Mouse (Mus musculus): Measurements from ENCODE around the gene Kncn. TPM values are rescaled to one million over a fixed set of nuclear protein-coding genes. Genes with fewer than 3 reads are reported as not detected.

Gene Kncn
- total RNA-seq, 2 experiments from 2014 or later, result 0.22 TPM; not detected in 1

DNA sequence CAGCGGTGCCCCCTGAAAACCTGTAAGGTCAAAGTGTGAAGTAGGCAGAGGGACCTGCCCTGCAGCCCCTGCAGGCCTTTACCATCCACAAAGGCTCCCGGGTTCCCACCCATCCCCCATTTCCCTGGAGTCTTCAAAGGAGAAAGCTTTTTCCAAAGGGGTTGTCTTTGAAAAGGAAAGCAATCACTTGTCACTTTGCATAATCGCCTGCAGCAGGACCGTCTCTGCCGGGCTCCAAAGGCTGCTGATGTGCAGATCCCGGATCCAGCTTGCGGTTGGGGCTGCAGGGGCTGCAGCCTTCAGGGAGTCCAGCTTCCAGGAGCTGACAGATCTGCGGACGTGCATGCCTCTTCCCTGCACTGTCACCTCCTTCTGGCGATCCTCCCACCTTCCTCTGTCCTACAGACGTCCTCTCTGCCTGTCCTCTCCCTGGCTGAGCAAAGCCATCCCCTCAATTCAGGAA lies 6.0 kb upstream of the Kncn start:
- no peak for DNase-seq (ENCODE audit: extremely low spot score in 1 of 2, low spot score in 1 of 2)

DNA sequence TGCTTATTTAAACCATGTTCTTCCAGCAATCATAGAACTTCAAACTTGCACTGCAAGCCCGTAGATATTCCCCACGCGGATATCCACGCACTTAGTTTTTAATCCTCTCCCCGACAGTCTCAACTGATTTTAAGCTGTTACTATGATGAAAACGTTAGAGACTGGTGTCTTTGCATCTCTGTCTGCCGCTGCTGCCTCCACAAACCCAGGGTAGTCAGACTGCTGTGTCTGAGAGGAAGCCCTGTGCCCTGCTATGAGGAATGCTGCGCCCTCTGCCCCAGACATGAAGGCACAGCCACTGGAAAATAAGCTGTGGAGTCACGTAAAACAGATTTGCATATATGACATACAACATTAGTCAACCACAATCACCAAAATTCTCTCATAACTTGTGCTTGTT lies 5.4 kb upstream of the Kncn start:
- DNase-seq (ENCODE audit: extremely low spot score in 1 of 2, low spot score in 1 of 2), result no peak

DNA sequence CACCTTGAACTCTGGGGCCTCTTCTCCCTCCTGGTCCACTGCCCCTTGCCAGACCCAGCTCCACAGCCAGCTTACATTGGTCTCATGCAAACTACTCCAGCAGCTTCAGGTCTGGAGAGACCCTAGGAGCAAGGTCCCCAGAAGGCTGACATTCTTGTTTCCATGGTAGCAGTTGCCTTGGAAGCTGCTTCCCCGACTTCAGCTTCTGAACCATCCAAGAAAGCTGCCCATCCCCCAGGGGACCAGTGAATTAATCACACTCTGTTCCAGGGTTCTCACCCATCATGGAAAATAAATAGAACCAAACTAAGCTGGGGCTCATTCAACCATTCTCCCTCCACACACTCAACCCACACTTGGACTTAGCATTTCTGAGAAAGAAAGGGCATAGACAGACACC lies 3.0 kb upstream of the Kncn start:
- peak in 1 of 2 experiments; percentile 31 for DNase-seq (ENCODE audit: extremely low spot score in 1 of 2, low spot score in 1 of 2)

- no peak for DNase-seq (ENCODE audit: extremely low spot score in 1 of 2, low spot score in 1 of 2)
Observed at GRCm38 (mm10) chr4:115882195-115882594, 2.0 kb upstream of the Kncn start.

DNA sequence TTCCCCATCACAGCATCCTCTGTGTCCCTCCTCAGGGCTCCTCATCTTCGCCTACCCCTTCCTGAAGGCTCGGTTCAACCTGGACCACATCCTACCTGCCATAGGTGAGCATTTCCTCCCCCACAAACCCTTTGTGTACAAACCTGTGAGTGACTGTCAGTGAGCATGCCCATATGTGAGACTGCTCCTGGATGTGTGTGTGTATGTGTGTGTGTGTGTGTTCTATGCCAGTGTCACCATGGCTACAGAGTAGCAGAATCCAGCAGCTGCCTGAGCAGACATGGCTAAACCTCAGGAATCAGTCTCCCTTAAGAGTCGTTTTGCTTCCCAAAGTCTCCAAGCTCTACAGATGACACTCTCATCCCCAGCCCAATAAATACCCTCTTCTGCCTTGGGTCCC lies 1.6 kb downstream of the Kncn start:
- no peak for DNase-seq (ENCODE audit: extremely low spot score in 1 of 2, low spot score in 1 of 2)

GRCm38 (mm10) chr4:115886875-115887274 lies 2.7 kb downstream of the Kncn start:
- DNase-seq (ENCODE audit: extremely low spot score in 1 of 2, low spot score in 1 of 2), result no peak

GRCm38 (mm10) chr4:115890066-115890465 lies 5.9 kb downstream of the Kncn start:
- DNase-seq (ENCODE audit: extremely low spot score in 1 of 2, low spot score in 1 of 2), result no peak

DNA sequence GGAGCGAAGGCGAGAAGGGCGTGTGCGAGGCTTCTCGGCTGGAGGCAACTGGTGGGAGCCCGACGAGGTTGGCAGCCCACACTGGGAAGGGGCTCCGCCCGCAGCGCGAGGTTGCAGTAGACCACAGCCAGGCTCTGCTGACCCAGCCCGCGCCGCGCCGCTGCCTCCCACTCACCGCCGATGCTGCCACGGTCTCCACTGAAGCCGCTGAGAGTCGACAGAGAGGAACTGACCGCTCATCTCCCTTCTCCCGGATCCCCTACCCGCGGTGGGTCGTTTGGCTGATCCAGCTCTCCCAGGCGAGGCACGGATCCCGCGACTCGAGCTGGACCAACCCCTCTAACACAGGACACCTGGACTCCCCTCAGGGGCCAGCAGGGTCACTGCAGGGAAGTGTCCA lies 6.4 kb downstream of the Kncn start, which contains the start of gene 6430628N08Rik:
6430628N08Rik (plus strand) TSS at position 113 of the 400 bp plus-strand sequence.
- no peak for DNase-seq (ENCODE audit: extremely low spot score in 1 of 2, low spot score in 1 of 2)

DNA sequence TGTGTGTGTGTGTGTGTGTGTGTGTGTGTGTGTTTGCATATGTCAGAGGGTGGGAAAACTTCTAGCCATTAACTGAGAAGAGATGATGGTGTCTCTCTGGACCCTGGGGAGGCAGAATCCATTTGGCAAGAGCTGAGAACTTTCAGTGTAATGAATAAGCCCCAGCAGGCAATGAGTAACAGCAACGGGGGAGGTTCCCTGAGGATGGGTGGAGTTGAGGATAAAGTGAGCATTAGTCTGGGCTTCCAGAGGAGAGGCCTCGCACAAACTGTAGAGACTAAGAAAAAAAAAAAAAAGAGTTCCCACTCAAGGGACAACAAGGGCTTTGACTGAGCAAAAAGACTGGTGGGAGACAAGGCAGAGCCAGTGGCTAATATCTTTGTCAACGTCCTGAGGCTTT lies 10.1 kb downstream of the Kncn start:
- no peak for DNase-seq (ENCODE audit: extremely low spot score in 1 of 2, low spot score in 1 of 2)

DNA sequence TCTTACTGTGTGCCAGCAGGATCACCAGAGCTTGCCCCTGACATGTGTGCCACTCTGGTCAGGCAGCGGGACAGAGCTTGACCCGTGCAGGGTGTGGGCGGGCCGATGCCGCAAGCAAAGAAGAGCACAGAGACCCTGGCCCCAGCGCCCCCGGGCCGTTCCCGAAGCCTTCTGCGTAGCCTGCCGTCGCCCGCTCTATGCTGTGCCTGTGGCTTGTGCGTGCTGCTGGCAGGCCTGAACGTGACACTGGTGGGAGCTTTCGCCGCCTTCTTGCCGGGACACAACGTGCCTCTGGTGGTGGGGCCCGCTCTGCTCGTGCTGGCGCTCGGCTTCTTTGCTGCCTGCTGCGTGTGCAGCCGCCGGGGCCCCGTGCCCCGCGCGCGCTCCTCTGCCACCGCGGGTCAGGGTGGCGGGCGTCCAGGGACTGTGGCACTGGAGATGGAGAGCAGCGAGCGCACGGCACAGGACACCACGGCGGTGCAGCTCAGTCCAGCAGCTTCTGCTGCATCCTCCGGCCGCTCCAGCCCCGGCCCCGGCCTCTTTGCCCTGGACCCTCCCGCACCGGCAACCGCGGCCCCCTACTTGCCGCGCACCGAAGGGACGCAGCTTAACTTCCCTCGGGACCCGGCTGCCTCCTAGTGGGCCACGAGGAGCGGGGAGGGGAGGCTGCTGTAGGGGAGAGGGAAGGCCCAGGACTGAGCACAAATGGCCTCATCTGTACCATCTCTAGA lies 13.9 kb downstream of the Kncn start:
- DNase-seq (ENCODE audit: extremely low spot score in 1 of 2, low spot score in 1 of 2), result no peak

DNA sequence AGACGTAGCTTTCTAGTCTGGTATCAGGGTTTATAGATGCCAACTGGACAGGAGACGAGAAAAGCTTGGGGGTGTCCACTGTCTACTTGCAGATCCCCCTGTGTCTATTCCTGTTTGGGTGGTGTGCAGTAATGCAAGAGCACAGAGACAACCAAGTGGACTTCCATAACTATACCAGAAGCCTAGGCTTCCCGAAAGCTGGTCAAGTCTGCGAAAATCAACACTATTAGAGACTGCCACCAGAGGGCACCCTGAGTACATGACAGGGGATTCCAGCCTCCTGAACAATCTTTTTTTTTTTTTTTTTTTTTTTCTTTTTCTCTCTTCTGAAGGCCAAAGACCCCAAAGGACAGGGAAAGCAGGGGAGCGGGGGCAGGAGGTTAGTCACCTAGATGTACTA lies 18.6 kb downstream of the Kncn start:
- peak; percentile 80 to 97 for DNase-seq (ENCODE audit: extremely low spot score in 1 of 2, low spot score in 1 of 2)

GRCm38 (mm10) chr4:115904375-115904774 lies 20.2 kb downstream of the Kncn start:
- DNase-seq (ENCODE audit: extremely low spot score in 1 of 2, low spot score in 1 of 2), result no peak

GRCm38 (mm10) chr4:115905701-115906100 lies 21.5 kb downstream of the Kncn start:
- DNase-seq (ENCODE audit: extremely low spot score in 1 of 2, low spot score in 1 of 2), result no peak

DNA sequence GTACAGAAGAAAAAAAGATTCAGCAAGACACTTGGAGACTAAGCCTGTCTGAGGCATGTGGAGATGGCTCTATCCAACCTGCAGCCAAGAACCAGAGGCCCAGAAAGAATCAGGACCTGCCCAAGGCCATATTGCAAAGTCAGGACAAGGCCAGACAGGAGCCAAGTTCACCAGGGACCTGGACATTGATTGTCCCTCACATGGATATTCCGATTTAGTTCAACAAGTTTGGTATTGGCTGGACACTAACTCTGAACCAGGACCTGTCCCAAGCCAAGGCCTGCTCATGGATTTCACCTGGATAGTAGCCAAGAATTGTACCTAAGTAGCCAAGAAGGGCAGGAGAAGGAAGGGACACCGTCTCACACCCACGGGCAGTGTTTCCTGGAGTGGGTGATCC lies 22.6 kb downstream of the Kncn start:
- DNase-seq (ENCODE audit: extremely low spot score in 1 of 2, low spot score in 1 of 2), result no peak

DNA sequence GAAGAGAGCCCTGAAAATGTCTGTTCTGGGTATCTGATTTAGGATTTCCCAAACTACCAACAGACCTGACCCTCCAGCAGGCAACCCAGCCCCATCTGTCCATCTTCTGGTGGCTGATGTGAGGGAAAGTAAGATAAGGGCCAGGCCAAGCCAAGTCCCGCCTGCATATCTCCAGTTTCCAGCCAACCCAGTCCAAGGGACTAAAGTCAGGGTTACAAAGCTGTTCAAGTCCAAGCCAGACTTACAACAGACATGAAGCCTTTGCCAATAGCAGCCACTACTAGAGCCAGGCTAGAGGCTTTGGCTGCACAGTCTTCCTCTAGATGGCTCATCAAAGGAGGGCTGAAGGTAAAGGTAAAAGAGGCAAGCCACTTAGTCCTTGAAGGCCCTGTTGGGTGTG lies 23.8 kb downstream of the Kncn start:
- no peak for DNase-seq (ENCODE audit: extremely low spot score in 1 of 2, low spot score in 1 of 2)

GRCm38 (mm10) chr4:115908641-115909040 lies 24.4 kb downstream of the Kncn start:
- DNase-seq (ENCODE audit: extremely low spot score in 1 of 2, low spot score in 1 of 2), result no peak

GRCm38 (mm10) chr4:115911586-115911985 lies 27.4 kb downstream of the Kncn start:
- no peak for DNase-seq (ENCODE audit: extremely low spot score in 1 of 2, low spot score in 1 of 2)

DNA sequence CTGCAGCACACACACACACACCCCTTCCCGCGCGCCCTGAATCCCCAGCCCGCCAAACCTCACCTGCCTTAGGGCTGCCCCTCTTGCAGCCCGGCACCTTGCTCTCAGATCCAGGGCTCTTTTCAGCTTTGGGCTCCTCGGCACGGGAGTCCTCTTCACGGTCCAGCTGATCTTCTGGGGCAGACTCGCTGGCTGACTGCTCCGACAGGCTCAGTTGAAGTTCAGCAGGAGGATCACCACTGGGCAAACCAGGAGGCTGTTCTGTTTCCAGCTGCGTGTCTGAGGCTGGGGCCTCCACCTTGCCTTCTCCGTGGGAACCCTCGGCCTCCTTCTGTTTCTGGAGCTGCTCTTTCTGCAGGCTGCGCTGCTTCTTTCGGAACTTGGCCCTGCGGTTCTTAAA lies 35.7 kb downstream of the Kncn start:
- no peak for DNase-seq (ENCODE audit: extremely low spot score in 1 of 2, low spot score in 1 of 2)

DNA sequence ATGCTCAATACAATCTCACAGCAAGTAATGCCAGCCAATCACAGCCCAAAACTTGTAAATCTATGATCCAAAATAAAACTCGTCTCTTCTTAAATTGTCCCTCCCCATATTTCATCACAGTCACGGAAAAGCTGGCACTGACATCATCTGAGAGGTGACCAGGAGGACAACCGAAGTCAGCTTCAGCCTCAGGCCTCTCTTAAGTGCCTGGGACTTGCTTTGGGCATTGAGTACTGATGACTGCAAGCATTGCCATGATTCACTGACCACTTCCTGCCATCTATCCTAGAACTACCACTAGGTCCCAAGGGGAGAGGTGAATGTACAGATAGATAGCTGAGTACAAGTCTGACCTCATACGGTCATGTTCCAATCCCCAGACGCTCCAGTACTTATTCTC lies 38.5 kb downstream of the Kncn start:
- no peak for DNase-seq (ENCODE audit: extremely low spot score in 1 of 2, low spot score in 1 of 2)

- DNase-seq (ENCODE audit: extremely low spot score in 1 of 2, low spot score in 1 of 2), result no peak
Observed at GRCm38 (mm10) chr4:115923262-115923880, 39.2 kb downstream of the Kncn start.

- DNase-seq (ENCODE audit: extremely low spot score in 1 of 2, low spot score in 1 of 2), result no peak
Observed at GRCm38 (mm10) chr4:115927637-115928036, 43.4 kb downstream of the Kncn start.

DNA sequence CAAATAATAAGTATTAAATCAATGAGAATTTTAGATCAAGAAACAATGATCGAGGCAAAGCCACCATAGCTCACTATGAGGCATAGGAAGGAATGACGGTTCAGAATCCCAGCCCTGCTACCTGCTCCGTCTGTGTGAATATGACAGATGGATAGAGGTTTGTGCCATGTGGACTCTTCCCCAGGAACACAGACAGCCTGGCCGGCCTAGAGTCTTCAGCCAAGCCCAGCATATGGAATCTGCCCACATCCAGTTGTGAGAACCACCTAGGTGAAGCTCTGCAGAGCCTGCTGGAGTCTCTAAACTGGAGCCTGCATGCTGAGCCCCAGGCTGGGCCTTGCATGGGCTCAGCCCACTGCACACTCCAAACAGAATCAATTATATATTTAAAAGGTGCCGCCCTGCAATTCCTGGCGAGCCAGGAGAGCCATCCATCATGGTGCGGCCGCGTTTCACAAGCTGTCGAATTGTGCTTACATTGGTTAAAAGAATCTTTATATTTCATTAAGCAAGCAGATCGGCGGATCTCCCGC lies 47.4 kb downstream of the Kncn start:
- no peak for DNase-seq (ENCODE audit: extremely low spot score in 1 of 2, low spot score in 1 of 2)
